Mouse (Mus musculus): ENCODE measurements at regions not wholly inside any gene's neighbourhood (a gene's known extent, or its start where the extent isn't known, plus 50 kb on each side); places are given as distances from the start of the nearest gene placed in this dataset.

DNA sequence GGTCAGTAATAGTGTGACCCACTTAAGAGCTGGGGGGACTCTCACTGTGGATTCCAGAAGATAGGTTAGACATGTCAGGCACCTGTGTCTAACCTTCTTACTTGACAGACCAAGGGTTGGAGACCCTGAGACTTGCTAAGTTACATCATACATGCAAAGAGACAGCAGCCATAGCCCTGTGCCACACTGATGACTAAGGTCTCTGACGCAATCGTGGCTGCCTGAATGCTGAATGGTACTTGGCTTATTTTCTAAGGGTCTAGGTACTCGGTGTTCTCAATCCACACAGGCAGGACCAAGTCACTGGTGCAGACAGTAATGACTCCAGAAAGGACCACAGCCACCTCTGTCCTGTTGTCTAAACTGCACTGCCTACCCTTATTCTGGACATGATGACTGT lies 147.8 kb upstream of the Mdm1 start:
- TF ChIP-seq CTCF (IDR thresholded peaks at IDR 0.05; ENCODE audit: low read depth, low read length) (no peak), POLR2A (IDR thresholded peaks at IDR 0.05; ENCODE audit: borderline replicate concordance, low read depth, low read length) (no peak)
